Mouse (Mus musculus) cerebellum, adult 18-20 months (tissue): ENCODE data around the gene Efs.
"Not testable (repeated sequence)": the region's sequence is repeated elsewhere in the genome, so short reads cannot be mapped to it uniquely, and the experiment has no call there.

Experiments
- DNase-seq, 2 experiments: peaks; one replicate each; pipeline ENCODE4 v3.0.0; 2021

Efs gene

GRCm38 (mm10) chr14:54925349-54926342 lies at the start of gene Efs:
Efs (minus strand) TSS chr14:54926126.
- DNase-seq, result peak; percentile 42 to 65

GRCm38 (mm10) chr14:54974068-54974791 lies 48.3 kb upstream of the Efs start:
- no peak for DNase-seq

DNA sequence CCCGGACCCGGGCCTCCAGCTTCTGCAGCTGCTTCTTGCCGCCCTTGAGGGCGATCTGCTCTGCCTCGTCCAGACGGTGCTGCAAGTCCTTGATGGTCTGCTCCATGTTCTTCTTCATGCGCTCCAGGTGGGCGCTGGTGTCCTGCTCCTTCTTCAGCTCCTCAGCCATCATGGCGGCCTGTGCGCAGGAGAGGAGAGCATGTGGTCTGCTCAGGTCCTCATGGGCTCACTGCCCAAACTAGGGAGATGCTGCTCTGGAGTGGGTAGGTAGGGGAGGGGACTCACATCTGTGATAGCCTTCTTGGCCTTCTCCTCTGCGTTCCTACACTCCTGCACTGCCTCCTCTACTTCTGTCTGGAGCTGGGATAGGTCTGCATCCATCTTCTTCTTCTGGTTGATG lies 46.9 kb upstream of the Efs start:
- DNase-seq, result not testable (repeated sequence)

- no peak for DNase-seq
Observed at GRCm38 (mm10) chr14:54968344-54968743, 42.4 kb upstream of the Efs start.

- DNase-seq, result no peak
Observed at GRCm38 (mm10) chr14:54967874-54968273, 41.9 kb upstream of the Efs start.

DNA sequence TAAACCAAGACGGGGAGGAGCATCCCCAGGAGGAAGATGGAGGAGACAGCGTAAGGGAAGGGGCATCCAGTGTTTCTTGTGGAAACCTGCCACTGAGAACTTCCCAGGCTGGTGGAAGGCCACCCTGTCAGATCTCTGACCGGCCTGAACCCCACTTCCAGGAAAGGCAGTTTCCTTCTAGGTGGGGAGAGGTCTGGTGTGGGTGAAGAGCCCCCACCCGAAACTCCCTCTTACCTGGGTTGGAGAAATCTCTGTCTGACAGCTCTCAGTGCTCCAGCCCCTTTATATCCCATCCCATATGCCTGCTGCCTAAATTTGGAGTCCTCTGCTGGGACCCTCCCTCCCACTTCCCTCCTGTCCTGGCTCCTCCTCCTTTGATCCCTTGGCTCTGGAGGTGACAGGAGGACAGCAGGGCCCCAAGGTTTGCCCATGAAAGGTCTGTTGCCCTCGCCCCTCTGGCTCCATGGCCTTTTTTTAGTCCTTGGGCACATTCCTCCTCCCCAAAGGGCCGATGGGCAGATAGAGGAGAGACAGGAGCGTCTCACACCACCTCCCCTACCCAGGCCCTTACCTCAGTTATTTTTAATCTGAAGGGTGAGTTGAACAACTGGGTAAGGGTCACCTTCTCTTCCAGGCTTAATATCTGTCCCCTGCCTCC lies 40.5 kb upstream of the Efs start, which contains the start of gene Myh6:
Myh6 (minus strand) TSS at position 608 of the 658 bp plus-strand sequence.
- no peak for DNase-seq

- DNase-seq, result no peak
Observed at GRCm38 (mm10) chr14:54965631-54966030, 39.7 kb upstream of the Efs start.

DNA sequence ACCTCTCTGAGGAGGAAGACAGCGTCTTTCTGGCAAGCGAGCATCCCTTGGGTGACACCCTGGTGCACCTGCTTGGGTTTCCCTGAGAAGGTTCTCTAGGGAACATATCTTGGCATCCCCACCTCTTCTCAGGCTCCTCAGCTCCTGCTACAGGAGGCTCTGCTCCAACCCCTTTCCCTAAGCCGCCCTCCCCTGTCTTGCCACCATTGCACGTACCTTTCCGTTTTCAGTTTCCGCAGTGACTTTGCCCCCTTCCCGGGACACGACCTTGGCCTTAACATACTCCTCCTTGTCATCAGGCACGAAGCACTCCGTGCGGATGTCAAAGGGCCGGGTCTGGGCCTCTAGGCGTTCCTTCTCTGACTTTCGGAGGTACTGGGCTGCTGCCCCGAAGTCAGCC lies 39.1 kb upstream of the Efs start:
- no peak for DNase-seq

- DNase-seq, result no peak
Observed at GRCm38 (mm10) chr14:54963727-54964126, 37.8 kb upstream of the Efs start.

- no peak for DNase-seq
Observed at GRCm38 (mm10) chr14:54962714-54963113, 36.8 kb upstream of the Efs start.

DNA sequence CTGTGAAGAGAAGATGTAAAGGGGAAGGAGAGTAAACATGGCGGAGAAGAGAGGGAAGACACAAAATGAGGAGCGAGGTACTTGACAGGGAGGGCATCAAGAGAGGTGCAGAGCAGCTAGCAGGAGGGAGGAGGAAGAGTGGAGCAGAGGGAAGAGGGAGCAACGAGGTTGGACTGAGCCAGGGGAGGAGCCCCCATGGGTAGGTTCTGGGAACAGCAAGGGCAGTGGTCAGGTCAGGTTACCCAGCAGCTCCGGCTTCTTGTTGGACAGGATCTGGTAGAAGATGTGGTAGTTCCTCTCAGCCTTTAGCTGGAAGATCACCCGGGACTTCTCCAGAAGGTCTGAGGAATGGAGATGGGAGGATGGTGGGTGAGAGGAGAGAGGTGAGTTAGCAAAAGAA lies 35.6 kb upstream of the Efs start:
- no peak for DNase-seq

DNA sequence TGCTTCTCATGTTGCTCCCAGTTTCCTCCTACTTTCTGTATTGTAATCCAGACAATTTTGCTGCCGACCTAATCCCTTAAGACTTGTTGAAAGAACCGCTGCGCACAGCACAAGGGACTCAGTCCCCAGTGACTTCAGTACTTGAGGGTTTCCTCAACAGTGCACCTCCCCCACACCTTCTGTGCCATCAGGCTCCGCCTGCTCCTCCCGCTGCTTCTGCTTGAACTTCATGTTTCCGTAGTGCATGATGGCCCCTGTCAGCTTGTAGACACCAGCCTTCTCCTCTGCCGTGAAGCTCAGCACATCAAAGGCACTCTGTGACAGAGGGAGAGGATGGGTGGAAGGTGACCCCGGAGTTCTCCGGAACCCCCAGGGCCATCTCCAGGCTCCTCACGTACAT lies 34.8 kb upstream of the Efs start:
- DNase-seq, result no peak

DNA sequence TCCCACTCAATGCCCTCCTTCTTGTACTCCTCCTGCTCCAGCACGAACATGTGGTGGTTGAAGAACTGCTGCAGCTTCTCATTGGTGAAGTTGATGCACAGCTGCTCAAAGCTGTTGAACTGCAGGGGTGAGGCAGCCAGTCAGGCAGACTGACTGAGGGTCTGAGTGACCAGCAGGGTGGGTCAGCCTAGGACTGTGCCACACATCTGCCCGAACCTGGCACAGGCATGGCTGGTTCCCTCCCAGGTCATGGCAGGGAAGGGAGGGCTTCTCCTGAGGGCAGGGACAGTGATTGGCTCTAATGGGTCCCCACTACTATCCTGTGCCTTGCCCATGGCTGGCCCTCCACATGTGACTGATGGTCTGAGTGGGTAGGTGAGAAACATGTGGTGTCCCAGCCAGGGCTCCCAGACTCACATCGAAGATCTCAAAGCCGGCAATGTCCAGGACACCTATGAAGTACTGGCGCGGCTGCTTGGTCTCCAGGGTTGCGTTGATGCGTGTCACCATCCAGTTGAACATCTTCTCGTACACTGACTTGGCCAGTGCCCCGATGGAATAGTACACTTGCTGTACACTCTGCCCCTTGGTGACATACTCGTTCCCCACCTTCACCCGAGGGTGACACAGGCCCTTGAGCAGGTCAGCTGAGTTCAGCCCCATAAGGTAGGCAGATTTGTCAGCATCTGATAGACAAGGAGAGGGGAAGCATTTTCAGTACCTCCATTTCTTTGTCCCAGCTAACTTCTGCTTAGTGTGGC lies 34.1 kb upstream of the Efs start:
- DNase-seq, result not testable (repeated sequence)

DNA sequence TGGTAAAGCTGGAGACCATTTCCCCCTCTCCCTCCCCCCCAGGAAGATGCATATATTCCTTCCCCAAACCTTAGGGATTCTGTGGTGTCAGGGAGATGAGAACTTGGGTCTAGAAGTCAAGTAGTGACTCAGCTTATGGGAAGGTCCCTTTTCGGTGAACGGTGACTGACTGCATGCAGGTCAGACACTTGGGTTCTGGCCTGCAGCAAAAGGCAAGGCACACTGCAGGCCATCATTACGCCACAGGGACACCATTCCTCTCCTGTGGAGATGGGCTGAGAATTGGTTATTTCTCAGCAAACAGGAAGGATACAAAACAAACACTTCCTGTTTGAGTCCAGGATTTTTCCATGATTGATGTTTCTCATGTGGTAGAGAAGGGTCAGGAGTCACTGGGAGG lies 33.3 kb upstream of the Efs start:
- no peak for DNase-seq

DNA sequence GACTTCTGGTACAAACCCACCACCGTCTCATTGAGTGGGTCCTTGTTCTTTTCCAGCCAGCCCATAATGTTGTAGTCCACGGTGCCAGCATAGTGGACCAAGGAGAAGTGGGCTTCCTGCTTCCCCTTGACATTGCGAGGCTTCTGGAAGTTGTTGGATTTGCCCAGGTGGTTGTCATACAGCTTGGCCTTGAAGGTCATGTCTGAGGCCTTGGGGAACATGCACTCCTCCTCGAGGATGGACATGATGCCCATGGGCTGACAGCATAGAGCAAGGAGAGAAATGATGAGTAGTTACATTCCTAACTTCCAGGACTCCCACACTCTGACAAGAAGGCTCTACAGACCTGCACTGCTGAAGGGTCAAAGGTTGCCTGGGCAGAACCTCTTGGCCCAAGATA lies 32.6 kb upstream of the Efs start:
- DNase-seq, result no peak

GRCm38 (mm10) chr14:54956533-54956932 lies 30.6 kb upstream of the Efs start:
- no peak for DNase-seq

- DNase-seq, result no peak
Observed at GRCm38 (mm10) chr14:54955481-54955880, 29.6 kb upstream of the Efs start.

DNA sequence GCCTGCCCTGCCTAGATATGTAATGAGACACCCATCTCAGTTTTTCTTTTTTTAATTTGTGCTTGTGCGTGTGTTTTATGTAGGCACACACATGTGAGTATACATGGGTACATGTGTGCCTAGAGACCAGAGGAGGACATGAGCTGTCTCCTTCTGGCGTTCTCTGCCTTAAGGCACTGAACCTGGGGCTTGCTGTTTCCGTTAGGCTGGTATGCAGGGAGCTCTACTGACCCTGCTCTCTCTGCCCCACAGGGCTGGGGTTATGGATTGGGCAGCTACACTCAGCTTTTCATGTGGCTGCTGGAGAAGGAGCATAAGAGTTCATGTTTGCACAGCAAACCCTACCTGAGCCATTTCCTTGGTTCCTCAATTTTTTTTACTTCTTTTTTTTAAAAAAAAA lies 28.5 kb upstream of the Efs start:
- no peak for DNase-seq

DNA sequence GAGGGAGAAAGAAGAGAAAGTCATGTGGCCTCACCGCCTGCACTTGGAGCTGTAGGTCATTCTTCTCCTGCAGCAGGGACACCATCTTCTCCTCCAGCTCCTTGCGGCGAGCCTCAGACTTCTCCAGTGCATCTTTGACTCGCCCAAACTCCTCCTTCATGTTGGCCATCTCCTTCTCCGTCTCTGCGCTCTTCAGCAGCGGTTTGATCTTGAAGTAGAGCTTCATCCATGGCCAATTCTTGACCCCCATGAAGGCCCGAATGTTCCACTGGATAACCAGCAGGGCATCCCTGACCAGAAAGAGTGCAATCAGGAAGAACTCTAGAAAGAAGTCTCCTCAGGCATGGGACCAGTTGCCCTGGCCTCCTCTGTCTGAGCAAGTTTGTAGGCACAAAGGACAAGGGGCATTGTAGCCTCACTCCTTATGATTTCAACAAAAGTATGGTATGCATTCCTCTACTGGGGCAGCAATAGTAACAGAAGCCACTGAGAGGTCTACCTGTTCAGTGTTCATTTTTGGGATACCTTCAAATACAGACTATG lies 27.8 kb upstream of the Efs start:
- DNase-seq, result no peak

GRCm38 (mm10) chr14:54951587-54951986 lies 25.7 kb upstream of the Efs start:
- DNase-seq, result no peak

DNA sequence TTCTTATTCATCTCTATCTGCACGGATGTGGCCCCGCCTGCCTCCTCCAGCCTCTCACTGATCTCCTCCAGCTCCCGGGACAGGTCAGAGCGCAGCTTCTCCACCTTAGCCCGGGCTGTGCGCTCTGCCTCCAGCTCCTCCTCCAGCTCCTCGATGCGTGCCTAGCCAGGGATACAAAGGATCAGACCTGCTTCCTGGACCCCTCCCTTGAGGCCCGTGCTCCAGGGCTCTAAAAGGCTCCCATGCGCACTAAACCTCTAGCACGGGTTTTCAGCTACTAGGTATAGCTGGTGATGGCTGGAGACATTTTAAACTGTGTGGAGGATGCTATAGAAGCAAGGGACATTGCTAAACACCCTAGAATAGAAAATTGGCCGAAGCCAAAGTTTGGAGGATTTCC lies 24.6 kb upstream of the Efs start:
- DNase-seq, result no peak

- no peak for DNase-seq
Observed at GRCm38 (mm10) chr14:54948781-54949180, 22.9 kb upstream of the Efs start.
